Mouse (Mus musculus) heart, embryonic 10.5 days (tissue): ENCODE data around the gene Patl2. TPM values are rescaled to one million over a fixed set of nuclear protein-coding genes. Genes with fewer than 3 reads are reported as not detected.
"Not testable (repeated sequence)": the region's sequence is repeated elsewhere in the genome, so short reads cannot be mapped to it uniquely, and the experiment has no call there.

Experiments
- DNase-seq: peaks from one replicate; pipeline ENCODE4 v3.0.0-alpha.2; 2017; ENCODE audit warnings: low spot score
- H3K27ac ChIP-seq: fragments of 300-500 bp; sonication (generic); 2 replicates; pipeline ENCODE4 v1.5.1; 2016; ENCODE audit warnings: mild to moderate bottlenecking
- H3K27me3 ChIP-seq: fragments of 300-500 bp; sonication (generic); 2 replicates; pipeline ENCODE4 v1.6.1; 2016; ENCODE audit warnings: mild to moderate bottlenecking; ENCODE audit not compliant: poor library complexity, insufficient read depth, severe bottlenecking
- H3K36me3 ChIP-seq: fragments of 300-500 bp; sonication (generic); 2 replicates; pipeline ENCODE4 v1.6.1; 2016; ENCODE audit warnings: mild to moderate bottlenecking, moderate library complexity
- H3K4me1 ChIP-seq: fragments of 300-500 bp; sonication (generic); 2 replicates; pipeline ENCODE4 v1.6.1; 2016; ENCODE audit warnings: mild to moderate bottlenecking
- H3K4me3 ChIP-seq: fragments of 300-500 bp; sonication (generic); 2 replicates; pipeline ENCODE4 v1.5.1; 2016; ENCODE audit warnings: mild to moderate bottlenecking, moderate library complexity
- H3K9me3 ChIP-seq: fragments of 300-500 bp; sonication (generic); 2 replicates; pipeline ENCODE4 v1.6.1; 2016; ENCODE audit warnings: mild to moderate bottlenecking, moderate library complexity
- WGBS: fragments of 180-500 bp; shearing (Covaris S2); methylation state at CpG from one replicate; pipeline ENCODE4 v1.1.7; 2016; 5-methylcytosine and 5-hydroxymethylcytosine counted together
- polyA plus RNA-seq: library from polyadenylated mRNA; unstranded; fragments of >200 nt; fragmentation: Nextera tagmentation; extraction: Ambion mirVana; gene quantifications from 2 replicates; pipeline ENCODE4 v1.2.1, GENCODE M21; 2016

Gene Patl2
- polyA plus RNA-seq, 1 experiment from 2014 or later = 0.05 TPM

DNA sequence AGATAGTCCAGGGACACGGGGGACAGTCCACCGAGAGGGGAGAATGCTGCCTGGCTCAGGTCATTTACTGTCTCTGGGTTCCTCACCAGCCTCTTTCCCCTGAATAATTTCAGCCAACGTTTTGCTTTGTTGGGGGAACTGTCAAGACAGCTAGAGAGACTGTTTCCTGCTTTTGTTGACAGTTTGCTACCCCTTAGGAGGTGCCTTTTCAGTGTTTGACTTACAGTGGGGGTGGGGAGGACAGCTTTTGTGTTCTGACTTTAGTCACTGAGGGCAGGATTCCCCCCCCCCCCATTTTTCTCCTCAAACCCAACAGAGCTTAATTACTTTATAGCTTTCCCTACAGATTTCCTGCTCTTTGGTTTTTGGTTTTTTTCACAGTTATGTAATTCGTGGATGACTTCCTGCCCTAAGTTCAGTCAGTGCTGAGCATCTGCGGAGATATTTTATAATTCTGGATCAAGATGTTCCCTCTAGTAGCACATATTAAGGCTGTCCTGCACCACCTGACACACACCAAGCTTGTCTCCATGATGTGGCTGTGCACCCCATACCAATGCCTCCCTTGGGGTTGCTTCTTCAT is 59.1 kb downstream of the Patl2 start:
- Histone ChIP-seq H3K9me3 (no peaks in the 10 kb centered on the region), H3K27me3 (peaks cover 8% of the 10 kb centered on the region; the same call in 1 of the 2 replicates), H3K4me1 (peaks cover 33% of the 10 kb centered on the region), H3K4me3 (no peak overlapping the region), H3K27ac (0 out of 2 replicates have a peak overlapping the region, but pooled peaks have one; percentile 16), H3K36me3 (no peaks in the 10 kb centered on the region)
- DNase-seq = no peak
- 49% methylated on average over 5 of the region's 5 CpGs for WGBS

DNA sequence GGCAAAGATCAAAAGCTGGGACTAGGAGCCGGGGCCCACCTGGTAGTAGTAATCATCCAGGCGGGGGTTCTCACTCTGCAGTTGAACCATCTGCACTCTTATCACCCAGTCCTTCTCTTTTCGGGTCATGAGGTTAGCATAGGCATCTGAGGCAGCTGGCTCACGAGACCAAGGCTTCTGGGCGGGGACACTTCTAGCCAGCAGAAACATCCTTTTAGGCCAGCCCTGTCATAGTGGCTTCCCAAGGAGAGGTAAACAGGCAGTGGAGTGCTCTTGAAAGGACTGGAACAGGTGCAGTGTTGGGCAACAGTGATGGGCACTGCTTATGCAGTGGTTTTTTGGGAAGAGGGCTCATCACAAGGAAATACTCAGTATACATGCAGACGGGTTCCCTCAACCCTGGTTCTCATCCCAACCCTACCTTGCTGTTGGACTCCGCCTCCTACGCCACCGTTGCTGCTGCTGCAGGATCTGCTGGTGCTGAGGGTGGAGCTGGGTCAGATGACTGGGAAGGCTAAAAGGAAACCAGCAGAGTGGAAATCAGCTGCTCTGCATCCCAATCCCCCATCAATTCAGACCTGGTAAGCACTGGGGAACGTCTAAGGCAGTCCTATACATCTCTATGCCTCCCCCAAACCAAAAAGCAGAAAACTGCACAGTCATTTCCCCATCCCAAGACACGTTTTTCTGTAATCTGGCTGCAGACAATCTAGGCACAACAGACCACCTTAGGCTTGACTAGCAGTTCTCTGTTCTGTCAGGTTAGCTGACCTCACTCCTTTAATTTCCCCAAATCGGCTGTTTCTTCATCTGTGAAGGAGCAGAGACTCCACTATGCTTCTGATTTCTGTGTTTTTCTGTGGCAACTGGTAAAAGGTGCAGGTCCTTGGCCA is 60.1 kb downstream of the Patl2 start:
- no peak for DNase-seq
- H3K9me3 ChIP-seq = no peaks in the 10 kb centered on the region
- no peak overlapping the region for H3K4me3 ChIP-seq
- no peaks in the 10 kb centered on the region for H3K36me3 ChIP-seq
- 32% methylated on average over 12 of the region's 12 CpGs for WGBS
- H3K4me1 ChIP-seq = peaks cover 33% of the 10 kb centered on the region
- no peak overlapping the region for H3K27ac ChIP-seq
- H3K27me3 ChIP-seq = peaks cover 8% of the 10 kb centered on the region; the same call in 1 of the 2 replicates

DNA sequence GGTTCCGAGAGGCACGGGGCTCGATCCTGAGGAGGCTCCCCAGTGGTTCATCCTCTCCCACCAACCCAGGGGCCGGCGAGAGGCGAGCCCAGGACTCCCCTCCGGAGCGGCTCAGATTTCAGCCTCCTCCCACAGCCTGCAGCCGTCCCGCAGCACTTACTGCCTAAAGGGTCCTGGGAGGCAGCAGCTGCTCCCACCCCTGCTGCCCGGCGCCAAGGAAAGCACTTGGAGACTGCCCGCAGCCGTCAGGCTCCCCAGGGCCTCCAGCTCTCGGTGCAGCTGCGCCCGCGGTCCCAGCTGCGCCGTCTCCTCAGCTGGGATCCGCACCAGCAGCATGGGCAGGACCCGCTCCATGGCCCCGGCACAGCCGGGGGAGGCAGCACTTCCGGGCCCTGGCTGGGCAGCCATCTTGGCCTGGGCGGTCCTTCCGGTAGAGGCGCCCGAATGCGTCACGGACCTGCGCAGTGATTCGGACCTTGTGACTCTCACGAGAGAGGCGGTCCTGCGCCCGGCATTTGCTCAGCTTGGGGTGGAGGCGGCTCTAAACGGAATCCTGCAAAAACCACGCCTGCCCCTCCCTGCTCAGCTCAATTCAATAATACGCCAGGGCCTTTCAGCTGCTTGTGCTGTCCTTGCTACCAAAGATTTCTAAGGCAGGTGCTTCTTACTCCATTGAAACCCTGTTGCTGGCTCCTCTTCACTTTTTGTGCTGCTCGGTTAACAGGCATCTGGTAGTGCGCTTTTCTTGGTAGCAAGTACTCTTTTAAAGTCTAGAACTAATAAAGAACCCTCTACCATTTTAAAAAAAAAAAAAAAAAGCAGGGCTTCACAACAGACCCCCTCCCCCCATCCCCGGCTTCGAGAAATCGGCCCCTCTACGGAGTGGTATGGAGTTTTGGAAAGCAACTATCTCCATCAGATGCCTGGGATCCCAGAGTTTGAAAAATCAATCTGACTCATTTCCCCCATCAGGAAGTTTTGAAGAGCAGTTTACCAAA is 67.7 kb downstream of the Patl2 start, which contains the start of gene Spg11:
Gene Spg11 (minus strand): TSS at position 426 of the 998 bp plus-strand sequence.
- Histone ChIP-seq H3K4me1 (0 out of 2 replicates have a peak, but pooled peaks cover 3% of the 10 kb centered on the region), H3K27me3 (no peaks in the 10 kb centered on the region), H3K4me3 (peak within 1 kb of the TSS; percentile 91), H3K27ac (peak within 1 kb of the TSS; percentile 98), H3K36me3 (peaks cover 14% of the 10 kb centered on the region), H3K9me3 (no peaks in the 10 kb centered on the region)
- under 1% methylated on average over 47 of the region's 47 CpGs for WGBS
- peak; percentile 99 for DNase-seq

DNA sequence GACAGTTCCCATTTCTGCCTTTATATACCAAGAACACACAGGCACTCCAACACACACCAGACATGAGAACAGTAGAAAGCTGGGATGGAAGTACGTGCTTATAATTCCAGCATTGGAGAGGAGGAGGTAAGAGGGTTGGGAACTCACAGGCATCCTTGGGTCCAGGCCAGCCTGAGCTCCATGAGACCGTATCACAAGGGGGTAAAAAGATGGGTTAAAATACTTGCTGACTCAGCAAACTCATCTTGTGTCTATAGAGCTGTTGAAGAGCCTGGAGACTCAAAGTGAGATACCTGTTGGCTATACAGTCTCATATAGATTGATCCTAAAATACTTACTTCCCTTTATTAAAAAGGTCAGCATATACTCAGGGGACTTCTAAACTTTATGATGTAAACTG is 69.1 kb downstream of the Patl2 start:
- Histone ChIP-seq H3K27me3 (no peaks in the 10 kb centered on the region), H3K4me1 (0 out of 2 replicates have a peak, but pooled peaks cover 3% of the 10 kb centered on the region), H3K36me3 (peaks cover 20% of the 10 kb centered on the region), H3K4me3 (no peak overlapping the region), H3K9me3 (no peaks in the 10 kb centered on the region), H3K27ac (no peak overlapping the region)
- WGBS = 90% methylated on average over 2 of the region's 2 CpGs
- no peak for DNase-seq

DNA sequence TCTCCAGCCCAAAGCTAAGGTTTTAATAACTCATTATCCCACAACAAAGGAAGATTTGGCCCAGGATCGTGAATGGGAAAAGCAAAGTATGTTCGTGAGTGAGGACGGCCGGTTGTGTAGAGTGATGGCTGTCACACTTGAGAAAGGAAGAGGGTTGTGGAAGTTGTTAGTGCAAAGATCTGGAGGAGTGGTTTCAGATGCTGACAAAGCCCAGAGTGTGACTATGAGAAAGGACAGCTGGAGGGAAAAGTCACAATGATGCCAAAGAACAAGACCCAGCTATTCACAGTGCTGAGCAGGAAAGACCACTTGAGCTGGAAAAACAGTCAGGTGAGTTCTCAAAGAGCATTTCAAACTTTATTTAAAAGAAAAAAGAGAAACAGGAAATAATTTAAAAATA is 76.3 kb downstream of the Patl2 start:
- WGBS = 67% methylated on average over 4 of the region's 4 CpGs
- H3K36me3 ChIP-seq = peaks cover 60% of the 10 kb centered on the region
- H3K27ac ChIP-seq = no peak overlapping the region
- no peaks in the 10 kb centered on the region for H3K27me3 ChIP-seq
- no peaks in the 10 kb centered on the region for H3K4me1 ChIP-seq
- H3K4me3 ChIP-seq = no peak overlapping the region
- DNase-seq = no peak
- H3K9me3 ChIP-seq = no peaks in the 10 kb centered on the region

DNA sequence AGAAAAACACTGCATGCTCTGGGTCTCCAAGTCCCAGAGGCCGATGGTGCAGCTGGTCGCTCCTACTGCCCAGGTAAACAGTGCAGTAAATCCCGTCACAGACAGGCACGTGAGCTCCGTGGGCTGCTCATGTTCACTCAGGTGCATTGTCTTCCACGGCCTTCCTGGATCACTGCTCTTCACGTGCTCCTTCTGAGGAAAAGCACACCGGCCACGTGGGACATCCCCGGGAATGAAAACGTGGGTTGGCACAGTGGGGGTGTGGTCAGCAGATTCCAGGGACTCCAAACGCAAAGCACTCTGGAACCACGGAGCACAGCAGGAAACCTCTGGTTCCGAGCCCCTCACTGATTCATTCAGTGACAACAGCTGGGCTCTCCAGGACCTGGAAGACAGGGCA is 77.9 kb downstream of the Patl2 start:
- no peak overlapping the region for H3K27ac ChIP-seq
- no peaks in the 10 kb centered on the region for H3K9me3 ChIP-seq
- H3K4me3 ChIP-seq = no peak overlapping the region
- no peak for DNase-seq
- 78% methylated on average over 14 of the region's 14 CpGs for WGBS
- no peaks in the 10 kb centered on the region for H3K27me3 ChIP-seq
- no peaks in the 10 kb centered on the region for H3K4me1 ChIP-seq
- H3K36me3 ChIP-seq = peaks cover 54% of the 10 kb centered on the region

DNA sequence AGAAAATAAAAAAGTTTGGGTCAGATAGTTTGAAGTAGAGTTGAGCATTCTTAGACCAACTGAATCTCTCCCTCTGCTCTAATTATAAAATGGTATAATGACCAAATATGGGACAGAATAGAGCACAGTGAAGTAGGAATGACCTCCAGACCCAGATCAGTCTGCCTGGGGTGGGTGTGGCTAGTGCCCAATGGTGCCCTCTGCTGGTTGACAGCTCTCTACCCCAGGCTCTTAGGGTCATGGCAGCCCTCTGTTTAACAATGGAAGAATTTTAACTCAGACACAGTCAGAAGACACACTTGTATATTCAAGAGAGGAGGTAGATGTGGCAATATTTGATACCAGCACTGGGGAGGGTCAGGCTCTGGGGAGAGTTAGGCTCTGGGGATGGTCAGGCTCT is 83.9 kb downstream of the Patl2 start:
- Histone ChIP-seq H3K4me3 (no peak overlapping the region), H3K27me3 (no peaks in the 10 kb centered on the region), H3K36me3 (peaks cover 64% of the 10 kb centered on the region), H3K4me1 (no peaks in the 10 kb centered on the region), H3K9me3 (no peaks in the 10 kb centered on the region), H3K27ac (no peak overlapping the region)
- no peak for DNase-seq

DNA sequence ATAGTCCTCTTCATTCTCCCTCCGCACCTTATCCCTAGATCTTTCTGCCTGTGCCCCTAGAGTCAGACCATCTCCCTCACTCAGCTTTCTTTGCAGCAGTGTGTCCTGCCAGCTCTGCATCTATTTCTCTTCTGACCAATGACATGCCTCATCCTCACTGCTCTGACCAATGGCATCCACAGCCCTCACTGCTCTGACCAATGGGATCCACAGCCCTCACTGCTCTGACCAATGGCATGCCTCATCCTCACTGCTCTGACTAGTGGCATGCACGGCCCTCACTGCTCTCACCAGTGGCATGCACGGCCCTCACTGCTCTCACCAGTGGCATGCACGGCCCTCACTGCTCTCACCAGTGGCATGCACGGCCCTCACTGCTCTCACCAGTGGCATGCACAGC is 88.3 kb downstream of the Patl2 start:
- H3K27ac ChIP-seq, H3K4me1 ChIP-seq, H3K9me3 ChIP-seq, DNase-seq, H3K27me3 ChIP-seq, H3K4me3 ChIP-seq: not testable (repeated sequence)
- 78% methylated on average over 5 of the region's 5 CpGs for WGBS
- peaks cover 74% of the 10 kb centered on the region for H3K36me3 ChIP-seq

DNA sequence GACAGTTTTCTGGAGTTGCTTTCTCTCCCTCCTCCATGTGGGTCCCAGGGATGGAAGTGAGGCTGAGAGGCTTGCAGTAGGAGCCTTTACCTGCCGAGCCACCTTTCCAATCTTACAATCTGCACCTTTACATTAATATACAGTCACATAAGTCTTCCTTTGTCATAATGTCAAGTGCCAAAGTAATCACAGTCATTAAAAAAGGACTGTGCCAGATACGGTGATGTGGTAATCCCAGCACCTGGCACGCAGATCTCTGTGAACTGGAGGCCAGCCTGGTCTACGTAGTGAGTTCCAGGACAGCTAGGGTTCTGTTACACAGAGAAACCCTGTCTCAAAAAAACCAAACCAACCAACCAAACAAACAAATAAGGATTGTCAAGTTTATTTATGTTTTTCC is 92.1 kb downstream of the Patl2 start:
- H3K27ac ChIP-seq = no peak overlapping the region
- 87% methylated on average over 4 of the region's 4 CpGs for WGBS
- H3K27me3 ChIP-seq = no peaks in the 10 kb centered on the region
- peaks cover 81% of the 10 kb centered on the region for H3K36me3 ChIP-seq
- no peaks in the 10 kb centered on the region for H3K4me1 ChIP-seq
- DNase-seq = no peak
- no peak overlapping the region for H3K4me3 ChIP-seq
- H3K9me3 ChIP-seq = no peaks in the 10 kb centered on the region

DNA sequence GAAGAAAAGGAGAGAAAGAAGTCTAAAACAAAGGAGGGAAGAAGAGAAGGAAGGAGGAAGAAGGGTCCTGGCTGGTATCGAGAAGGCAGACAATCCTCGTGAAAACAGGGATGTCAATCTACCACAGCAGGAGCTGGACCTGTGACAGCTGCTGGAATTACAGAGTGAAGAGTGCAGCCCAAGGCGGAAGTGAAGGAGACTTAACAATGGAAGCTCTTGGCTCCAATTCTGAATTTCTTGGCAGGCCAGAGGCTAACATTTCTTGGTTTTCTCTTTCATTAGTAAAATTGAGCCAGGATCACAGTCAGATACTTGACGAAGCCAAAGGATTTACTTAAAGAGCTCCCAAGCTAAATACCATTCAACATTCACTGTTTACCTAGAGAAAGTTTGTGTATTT is 99.5 kb downstream of the Patl2 start:
- H3K36me3 ChIP-seq = peaks cover 78% of the 10 kb centered on the region
- no peaks in the 10 kb centered on the region for H3K4me1 ChIP-seq
- 76% methylated on average over 4 of the region's 4 CpGs for WGBS
- H3K27ac ChIP-seq = no peak overlapping the region
- H3K9me3 ChIP-seq = no peaks in the 10 kb centered on the region
- H3K4me3 ChIP-seq = no peak overlapping the region
- H3K27me3 ChIP-seq = no peaks in the 10 kb centered on the region
- no peak for DNase-seq

DNA sequence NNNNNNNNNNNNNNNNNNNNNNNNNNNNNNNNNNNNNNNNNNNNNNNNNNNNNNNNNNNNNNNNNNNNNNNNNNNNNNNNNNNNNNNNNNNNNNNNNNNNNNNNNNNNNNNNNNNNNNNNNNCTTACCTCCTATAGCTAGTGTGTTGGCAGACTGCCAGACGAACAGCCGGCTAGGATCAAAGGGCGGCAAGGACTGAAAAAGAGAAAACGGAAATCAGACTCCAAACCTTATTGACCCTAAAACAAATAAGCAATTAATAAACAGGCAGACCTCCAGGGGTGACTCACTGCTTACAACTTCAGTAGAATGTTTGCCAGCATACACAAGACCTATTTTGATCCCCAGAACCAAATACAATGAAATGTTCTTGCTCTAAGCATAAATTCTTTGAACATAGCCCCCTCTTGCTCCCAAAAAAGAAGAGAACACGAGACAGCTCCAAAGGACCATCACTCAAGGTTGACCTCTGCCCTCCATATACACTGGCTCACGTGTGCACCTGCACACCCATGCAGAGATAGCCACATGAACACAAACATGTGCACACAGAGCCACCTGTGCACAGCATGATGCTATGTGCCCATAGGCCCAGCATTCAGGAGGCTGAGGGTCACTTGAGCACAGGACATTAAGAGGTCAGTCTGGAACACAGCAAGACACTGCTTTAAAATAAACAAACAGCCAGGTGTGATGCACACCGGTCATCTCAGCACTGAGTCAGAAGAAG is 104.1 kb downstream of the Patl2 start:
- DNase-seq = no peak

More for the DNA sequence above, 104.1 kb downstream of the Patl2 start:
- 67% methylated on average over 7 of the region's 7 CpGs for WGBS
- H3K9me3 ChIP-seq = no peaks in the 10 kb centered on the region
- H3K27ac ChIP-seq = no peak overlapping the region
- H3K27me3 ChIP-seq = no peaks in the 10 kb centered on the region
- H3K36me3 ChIP-seq = peaks cover 67% of the 10 kb centered on the region
- H3K4me3 ChIP-seq = no peak overlapping the region
- H3K4me1 ChIP-seq = no peaks in the 10 kb centered on the region
